Mouse (Mus musculus): Measurements from ENCODE around the gene Pfkfb1. TPM values are rescaled to one million over a fixed set of nuclear protein-coding genes. Genes with fewer than 3 reads are reported as not detected.

Pfkfb1 gene
- 3.6 and 5.5 TPM in 2 replicates for total RNA-seq (2017)

DNA sequence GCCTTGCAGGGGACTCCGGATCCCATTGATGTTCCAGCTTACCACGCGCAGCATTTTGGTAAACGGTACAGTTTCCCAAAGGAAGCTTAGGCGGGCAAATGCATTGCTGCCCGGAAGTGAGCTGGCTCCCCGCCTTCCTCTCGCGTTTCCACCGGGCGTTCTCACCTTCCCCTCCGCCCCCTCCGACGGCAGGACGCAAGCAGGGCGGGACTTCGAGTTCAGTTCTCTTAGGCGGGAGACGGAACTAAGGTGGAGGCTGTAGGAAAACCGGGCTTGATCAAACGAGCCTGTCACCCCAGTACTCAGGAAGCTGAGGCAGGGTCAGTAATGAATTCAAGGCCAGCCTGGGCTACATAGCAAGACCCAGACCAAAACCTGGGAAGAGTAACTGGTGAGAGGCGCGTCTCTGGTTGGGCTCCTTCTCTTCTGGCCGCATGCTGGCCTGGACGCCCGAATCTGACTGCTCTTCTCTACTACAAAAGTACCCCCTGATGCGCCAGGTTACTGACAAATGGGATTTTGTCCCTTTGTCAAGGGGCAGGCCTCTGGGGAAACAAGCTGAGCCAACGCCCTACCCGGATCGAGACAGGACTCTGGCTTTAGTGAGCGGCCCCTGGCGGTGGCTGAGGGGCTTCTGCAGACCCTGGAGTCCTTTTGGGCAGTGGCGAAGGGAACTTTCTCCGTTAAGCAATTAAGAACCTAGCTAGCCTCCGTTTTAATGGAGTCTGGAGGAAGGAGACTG lies at the start of gene Pfkfb1:
TSS of gene Pfkfb1 (plus strand) at position 207 of the 742 bp plus-strand sequence.
- peak; percentile 96 for ATAC-seq (replicated peaks; ENCODE audit: low read depth, poor library complexity, severe bottlenecking)

DNA sequence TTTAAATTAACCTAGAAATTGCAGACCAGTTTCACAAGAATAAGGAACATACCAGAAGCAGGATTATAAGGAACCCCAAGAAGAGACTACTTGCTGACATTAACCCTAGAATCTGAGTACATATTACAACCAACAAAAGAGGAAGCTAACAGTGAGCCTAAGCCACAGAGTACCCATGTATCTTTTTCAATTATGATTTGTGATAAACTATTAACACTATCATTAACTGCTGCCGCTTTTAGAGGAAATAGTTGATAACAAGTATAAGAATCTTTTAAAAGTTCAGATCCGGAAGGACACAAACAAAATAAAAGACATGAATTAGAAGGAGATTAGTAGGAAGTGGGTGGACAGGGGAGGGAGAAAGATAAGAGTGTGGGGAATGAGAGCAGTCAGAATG lies 47.9 kb upstream of the Pfkfb1 start:
- ATAC-seq (replicated peaks; ENCODE audit: low read depth, poor library complexity, severe bottlenecking) = peak; percentile 71

DNA sequence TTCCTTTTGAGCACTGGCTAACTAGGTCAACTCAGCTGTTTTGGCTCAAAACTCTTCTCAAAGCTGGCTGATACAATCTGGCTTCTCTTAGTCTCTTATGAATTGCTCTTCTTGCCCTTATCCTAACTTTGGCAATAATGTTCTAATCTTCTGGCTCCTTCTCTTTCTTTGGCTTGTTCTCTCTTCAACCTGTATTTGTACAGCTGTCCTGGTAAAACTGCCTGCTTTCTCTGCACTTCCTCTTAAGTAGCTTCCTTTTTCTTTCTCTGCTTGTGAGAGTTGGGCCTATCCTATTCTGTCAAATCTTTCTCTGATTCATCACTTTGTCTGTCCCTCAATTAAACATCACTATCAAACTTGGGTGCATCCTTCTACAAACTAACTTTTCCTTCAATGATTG lies 46.3 kb upstream of the Pfkfb1 start:
- no peak for ATAC-seq (replicated peaks; ENCODE audit: low read depth, poor library complexity, severe bottlenecking)

DNA sequence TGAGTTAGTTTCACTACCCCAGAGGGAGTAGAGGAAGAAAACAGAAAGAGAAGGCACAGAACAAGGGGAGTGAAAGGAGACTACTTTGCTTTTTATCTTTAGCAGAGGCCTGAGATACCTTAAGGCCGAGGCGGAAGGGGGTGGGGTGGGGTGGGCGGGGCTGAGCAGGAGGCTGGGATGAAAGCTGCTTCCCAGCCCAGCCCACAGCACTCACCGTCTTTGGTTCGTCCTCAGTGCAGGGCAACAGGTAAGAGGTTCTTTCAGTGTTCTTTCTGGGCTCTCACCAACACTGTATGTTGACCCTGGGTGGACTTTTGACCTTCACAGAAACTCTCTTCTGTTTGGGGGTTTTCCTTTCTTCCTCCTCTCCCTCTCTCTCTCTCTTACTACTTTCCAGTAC lies 40.8 kb upstream of the Pfkfb1 start, which contains the start of gene Alas2:
TSS of gene Alas2 (plus strand) at position 137 of the 400 bp plus-strand sequence.
- no peak for ATAC-seq (replicated peaks; ENCODE audit: low read depth, poor library complexity, severe bottlenecking)

DNA sequence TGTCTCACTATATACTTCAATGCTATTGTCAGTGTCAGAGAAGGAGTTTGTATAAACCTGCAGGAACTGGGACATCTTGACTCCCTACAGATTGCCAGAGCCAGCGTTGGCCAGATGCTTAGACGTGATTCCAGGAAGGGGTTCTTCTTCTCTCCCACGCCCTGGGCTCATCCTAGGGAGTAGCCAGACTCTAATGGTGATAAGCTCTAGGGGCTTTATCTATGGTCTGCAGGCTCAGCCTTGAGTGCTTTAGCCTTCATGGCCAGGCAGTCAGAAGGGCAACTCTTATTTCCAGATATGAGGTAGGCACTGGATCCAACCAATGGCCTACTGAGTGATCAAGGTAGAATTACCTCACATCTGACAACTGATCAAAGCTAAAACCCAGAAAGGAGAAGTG lies 38.4 kb upstream of the Pfkfb1 start:
- peak; percentile 96 for ATAC-seq (replicated peaks; ENCODE audit: low read depth, poor library complexity, severe bottlenecking)

DNA sequence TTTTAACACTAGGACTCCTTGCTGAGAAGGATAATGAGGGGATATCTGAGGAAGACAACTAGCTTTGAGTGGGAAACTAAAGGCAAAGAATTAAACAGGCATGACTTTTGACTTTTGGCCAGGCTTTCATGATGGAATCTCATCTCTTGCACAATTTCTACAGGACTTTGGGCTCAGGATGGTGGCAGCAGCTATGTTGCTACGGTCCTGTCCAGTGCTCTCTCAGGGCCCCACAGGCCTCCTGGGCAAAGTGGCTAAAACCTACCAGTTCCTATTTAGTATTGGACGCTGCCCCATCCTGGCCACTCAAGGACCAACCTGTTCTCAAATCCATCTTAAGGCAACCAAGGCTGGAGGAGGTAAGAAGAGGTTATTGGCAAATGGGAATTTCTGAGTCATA lies 36.0 kb upstream of the Pfkfb1 start:
- ATAC-seq (replicated peaks; ENCODE audit: low read depth, poor library complexity, severe bottlenecking) = no peak

DNA sequence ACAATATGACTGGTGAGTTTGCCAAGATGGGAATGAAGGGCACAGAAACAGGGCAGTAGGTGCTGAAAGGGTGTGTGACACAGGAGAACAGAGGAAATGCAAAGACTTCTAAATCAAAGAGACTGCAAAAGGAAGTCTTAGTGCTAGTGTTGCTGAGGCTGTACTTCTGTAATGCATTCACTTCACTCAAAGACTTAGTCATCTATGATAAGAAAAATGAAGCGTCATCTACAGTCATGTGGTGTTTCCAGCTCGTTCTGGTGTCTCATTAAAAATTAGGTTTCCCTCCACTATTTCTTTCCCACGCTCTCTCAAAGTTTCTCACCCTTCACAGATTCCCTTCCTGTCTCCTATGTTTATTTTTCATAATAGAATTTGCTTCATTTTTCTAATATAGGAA lies 34.0 kb upstream of the Pfkfb1 start:
- no peak for ATAC-seq (replicated peaks; ENCODE audit: low read depth, poor library complexity, severe bottlenecking)

DNA sequence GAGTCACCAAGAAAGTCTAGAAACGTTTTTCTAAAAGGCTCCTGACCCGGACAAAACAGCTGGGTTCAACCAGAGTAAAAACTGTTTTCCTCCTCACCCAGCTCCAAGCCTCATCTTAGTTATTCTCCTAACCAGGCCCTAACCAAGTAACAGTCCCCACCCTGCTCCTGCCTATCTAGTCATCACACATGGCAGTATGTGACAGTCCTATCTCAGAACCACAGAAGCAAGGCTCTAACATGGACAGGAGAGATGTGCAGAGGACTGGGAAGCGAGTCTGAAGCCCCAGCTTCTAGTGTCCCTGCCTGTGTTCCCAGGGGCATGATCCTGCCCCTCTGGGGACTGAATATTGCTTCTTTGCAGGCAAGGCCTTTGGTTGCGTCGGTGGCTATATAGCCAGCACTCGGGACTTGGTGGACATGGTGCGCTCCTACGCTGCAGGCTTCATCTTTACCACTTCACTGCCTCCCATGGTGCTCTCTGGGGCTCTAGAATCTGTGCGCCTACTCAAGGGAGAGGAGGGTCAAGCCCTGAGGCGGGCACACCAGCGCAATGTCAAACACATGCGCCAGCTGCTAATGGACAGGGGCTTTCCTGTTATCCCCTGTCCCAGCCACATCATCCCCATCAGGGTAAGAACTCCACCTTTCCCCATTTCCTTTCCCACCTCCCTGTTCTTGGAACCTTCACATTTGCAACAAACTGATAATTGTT lies 23.2 kb upstream of the Pfkfb1 start:
- peak; percentile 93 for ATAC-seq (replicated peaks; ENCODE audit: low read depth, poor library complexity, severe bottlenecking)

DNA sequence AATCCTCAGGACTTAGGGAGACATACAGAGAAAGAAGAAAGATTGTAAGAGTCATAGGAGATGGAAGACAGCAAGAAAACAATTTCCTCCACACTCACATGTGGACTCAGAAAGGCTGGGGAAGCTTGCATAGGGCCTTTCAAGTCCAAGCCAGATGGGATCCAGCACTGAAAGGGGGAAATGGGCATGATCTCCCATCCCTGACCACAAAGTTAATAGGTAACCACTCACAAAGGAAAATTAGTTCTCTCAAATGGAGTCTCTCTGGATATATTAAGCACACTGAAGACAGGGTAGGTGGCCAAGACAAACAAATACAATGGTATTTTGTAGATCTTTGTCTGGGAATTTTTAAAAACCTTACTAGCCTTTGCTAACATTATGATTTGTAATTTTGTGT lies 6.1 kb upstream of the Pfkfb1 start:
- no peak for ATAC-seq (replicated peaks; ENCODE audit: low read depth, poor library complexity, severe bottlenecking)

DNA sequence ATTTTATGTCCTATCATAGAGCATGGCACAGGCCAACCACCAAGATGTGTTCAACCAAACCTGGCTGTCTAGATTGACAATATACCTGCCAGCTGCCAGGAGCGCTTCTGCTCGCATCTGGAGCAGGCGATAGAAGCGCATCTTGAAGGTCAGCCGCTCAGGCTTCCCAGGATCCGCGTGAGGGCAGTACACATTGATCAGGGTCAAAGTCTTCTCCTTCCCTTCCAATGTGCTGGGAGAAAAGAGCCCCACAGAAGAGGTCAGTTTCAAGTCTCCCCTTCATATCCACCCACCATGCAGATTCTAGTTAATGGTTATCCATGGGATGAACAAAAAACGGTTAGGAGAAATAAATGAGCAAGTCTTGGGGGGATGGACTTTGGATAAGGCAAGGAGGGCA lies 2.9 kb upstream of the Pfkfb1 start:
- no peak for ATAC-seq (replicated peaks; ENCODE audit: low read depth, poor library complexity, severe bottlenecking)

DNA sequence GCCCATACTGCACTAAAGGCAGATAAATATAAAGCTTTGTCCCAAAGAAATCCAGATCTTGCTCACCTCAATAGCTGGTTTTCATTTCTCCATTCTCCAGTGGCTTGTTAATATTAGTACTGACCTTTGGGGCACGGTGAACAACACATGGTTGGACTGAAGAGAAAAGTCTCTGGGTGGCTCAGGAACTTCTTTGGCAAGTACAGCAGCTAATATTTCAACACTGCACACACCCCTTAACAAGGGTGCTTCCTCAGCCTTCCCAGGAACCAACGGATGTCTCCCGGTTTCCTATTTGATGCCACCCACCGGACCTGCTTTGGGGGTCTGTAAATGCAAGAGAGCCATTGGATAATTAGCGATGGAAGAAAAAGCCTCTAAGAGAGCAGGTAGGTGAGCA lies 1.7 kb downstream of the Pfkfb1 start, which contains the start of gene Apex2:
TSS of gene Apex2 (minus strand) at position 173 of the 400 bp plus-strand sequence.
- ATAC-seq (replicated peaks; ENCODE audit: low read depth, poor library complexity, severe bottlenecking) = no peak

DNA sequence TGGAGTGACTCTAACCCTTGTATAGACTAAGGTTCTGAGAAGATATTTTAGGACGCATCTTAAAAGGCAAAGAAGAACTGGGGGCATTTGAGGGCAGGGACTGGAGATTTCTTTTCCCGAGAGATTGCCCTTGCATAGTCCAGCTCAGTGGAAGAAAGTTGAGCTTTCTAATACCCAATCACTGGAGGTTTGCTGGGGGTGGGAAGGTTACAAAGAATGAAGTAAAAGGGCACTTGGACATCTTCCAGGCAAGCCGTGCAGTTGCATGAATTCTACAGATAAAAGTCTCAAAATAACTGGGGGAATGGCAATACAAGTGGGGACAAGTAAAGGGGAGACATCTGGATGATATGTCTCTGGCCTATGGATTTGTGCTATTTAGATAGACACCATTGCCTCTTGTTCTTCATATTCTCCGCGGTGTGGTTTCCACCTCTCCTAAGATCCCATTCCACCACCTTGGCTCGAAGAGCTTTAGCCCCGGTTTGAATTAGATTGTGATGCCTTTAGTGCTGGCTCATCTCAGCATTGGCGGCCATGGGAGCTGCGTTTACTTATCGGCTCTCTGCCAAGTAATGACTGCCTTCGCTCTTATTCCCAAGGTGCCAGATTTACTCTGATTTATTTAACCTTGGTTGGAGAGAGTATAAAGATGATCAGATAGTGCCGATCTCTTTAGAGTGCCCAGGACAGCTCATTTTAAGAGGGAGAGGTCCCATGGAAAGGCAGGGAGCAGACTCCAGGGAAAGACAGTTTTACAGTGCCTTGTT lies 5.4 kb downstream of the Pfkfb1 start:
- ATAC-seq (replicated peaks; ENCODE audit: low read depth, poor library complexity, severe bottlenecking) = no peak

DNA sequence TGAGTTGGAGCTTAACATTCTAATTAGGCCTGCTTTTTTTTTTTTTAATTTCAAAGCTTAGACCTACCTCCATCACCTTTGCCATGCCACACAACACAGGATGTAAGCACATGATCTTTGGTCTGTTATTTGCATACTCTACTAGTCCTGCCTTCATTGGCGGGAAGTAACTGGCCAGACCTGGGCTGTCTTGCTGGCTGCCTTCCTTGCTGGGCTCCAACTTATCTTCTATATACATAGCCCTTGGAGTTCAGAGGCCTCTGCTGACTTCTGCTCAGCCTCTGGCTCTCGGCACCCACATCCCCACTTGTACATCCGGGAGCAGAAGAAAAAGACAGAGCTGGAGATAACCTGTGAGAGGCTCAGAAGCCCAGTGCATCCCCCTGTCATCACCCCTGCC lies 6.1 kb downstream of the Pfkfb1 start:
- no peak for ATAC-seq (replicated peaks; ENCODE audit: low read depth, poor library complexity, severe bottlenecking)

DNA sequence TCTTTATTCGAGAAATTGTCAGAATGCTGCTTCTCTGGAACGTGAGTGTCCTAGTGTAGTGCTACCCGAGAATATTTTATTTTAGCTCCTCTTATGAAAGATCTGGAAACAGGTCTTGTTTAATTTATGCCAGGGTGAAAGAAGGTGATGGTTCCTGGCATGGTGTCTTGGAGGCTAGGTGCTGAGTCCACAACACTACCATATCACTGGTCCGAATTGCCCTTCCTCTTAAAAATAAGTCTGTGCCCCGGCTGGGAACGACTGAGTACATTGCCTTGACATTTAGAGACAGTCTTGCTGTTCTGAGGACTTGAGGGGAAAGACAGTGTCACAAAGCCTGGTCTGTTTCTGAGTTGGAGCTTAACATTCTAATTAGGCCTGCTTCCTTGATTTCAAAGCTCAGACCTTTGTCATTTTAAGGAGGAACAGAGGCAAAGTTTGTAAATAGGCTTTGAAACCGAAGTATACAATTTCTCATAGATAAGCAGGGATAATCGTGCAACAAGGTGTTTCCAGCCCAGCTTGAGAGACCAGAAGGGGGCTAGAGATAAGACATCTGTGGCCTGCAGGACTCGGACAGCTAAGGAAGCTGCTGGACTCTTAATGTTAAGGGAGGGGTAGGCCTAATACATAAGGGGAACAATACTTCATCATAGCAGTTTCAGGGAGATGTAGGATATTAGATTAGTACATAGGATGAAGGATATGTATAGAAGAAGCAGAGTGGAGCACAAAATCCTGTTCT lies 7.2 kb downstream of the Pfkfb1 start:
- no peak for ATAC-seq (replicated peaks; ENCODE audit: low read depth, poor library complexity, severe bottlenecking)

DNA sequence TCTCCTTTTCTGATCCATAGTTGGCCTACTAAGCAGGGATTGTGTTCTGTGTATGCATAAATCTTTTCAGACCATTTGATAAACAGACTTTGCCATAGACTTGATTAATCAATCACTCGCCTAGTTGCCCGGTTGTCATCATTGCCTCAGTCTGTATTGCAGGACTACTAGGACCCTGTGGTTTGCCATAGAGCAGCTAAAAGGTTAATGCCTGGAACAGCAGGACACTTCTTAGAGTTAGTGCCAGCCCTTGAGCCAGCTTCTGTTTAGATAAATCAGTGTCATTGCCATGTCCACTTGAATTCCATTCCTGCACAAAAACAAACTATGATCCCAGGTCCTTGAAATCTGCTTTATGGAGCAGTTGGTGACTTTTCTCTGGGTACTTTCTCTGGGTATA lies 10.9 kb downstream of the Pfkfb1 start:
- no peak for ATAC-seq (replicated peaks; ENCODE audit: low read depth, poor library complexity, severe bottlenecking)

DNA sequence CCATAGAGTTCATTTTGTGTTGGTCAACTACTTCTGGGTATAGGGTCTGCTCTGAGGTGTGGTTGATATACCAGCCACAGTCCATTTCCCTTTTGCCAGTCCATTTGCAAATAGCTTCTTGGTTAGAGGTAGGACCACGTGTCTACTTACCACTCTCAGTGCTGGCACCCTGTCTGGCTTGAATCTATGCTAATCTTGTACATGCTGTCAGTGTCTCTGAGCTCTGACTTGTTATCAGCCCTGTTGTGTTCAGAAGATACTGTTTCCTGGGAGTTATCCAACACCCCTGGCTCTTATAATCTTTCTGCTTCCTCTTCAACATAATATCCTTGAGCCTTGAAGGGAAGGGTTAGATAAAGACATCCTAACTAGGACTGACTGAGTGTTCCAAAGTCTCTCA lies 48.4 kb downstream of the Pfkfb1 start:
- ATAC-seq (replicated peaks; ENCODE audit: low read depth, poor library complexity, severe bottlenecking) = no peak

DNA sequence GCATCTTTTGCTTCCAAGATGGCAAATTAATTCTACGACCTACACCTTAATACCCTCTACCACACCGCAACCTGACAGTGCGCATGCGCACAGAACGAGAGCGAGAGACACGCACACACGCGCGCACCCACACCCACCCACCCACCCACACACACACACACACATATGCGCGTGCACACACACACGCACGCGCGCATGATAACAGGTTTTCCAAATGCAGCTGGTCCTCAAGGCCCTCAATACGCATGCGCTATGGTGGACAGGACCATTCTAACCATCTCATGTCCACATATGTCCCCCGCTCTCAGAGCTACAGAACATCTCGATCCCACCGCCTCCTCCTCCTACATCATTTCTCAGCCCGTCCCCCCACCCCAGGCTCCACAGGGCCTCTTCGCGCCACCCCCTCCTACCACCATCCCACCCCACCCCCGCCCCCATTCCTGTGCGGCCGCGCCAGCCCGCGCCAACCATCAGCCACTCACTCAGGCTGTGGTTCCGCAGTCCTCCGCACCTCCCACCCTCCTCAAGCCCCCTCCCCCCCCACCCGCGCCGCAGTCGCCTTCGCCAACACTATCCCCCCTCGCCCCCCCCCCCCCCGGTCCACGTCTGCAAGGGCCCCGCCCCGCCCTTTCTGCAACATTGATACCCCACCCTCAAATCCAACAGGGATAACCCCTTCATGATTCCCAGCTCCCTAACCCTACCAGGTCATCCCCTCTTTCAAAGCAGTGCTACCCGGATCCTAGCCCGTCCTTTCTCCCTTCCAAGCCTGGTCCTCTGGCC lies 68.3 kb downstream of the Pfkfb1 start:
- ATAC-seq (replicated peaks; ENCODE audit: low read depth, poor library complexity, severe bottlenecking) = no peak

DNA sequence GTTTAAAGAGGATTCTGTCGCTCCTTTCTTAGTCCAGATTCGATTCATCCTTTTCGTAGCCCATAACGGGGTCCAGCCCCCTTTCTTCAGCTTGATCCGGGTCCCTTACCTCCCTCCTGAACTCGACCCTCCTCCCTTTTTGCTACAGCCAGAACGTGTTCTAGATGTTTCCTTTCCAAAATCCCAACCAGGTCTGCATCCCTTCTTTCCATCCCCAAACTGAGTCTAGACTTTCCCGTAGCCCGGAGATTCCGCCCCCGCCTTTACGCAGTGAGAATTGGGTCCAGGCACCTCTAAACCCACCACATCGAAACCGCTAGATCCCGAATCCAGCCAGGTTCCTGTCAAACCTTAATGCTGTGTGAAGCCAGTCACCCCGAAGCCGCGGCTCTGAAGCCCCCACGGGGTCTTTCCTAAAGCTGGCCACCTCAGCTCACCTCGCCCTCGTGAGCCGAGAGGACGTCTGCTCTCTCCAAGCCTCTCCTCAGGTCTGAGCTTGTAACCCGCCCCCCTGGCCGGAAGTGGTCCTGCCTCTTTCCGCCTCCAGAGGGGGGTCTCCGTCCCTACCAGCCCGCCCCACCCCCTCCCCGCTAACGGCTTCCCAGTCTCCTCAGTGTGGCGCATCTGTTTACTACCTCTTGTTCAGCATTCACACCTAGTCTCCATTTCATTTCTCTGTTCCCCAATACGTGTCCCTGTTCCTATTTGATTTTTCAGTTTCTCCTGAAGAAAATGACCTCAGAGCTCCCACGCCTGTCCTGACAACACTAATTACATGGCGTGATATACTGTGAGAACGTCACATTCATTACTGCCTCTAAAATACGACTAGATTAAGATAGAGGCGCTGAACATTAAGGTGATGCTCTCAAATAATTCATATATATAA lies 69.1 kb downstream of the Pfkfb1 start, which contains the start of gene Tro:
TSS of gene Tro (minus strand) at position 676 of the 889 bp plus-strand sequence.
- no peak for ATAC-seq (replicated peaks; ENCODE audit: low read depth, poor library complexity, severe bottlenecking)
